Mouse (Mus musculus): ENCODE results near the gene Pde12. TPM values are rescaled to one million over a fixed set of nuclear protein-coding genes. Genes with fewer than 3 reads are reported as not detected.

Pde12 gene
- polyA plus RNA-seq, 1 experiment = 9.6 TPM

DNA sequence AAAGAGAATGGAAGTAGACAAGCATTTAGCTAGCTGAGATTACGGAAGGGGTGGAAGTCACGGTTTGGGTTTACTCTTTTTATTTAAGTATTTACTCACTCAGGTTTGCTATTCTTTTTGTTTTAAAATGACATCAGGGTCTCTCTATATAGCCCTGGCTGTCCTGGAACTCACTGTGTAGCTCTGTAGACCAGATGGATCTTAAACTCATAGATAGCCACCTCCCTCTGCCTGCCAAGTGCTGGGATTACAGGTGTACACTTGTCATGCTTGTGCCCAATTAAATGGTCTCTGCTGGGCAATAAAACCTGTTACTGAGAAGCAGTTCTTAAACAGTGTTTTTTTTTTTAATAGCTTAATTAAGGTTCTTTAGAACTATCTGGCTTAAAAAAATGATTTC is 29.7 kb downstream of the Pde12 start:
- TF ChIP-seq CTCF (IDR thresholded peaks at IDR 0.05; ENCODE audit: borderline replicate concordance, extremely low read depth, insufficient read depth, insufficient read length) (no peak; the same call in 1 of the 2 replicates), POLR2A (IDR thresholded peaks at IDR 0.05; ENCODE audit: borderline replicate concordance, extremely low read depth, insufficient read depth, insufficient read length, poor library complexity, severe bottlenecking) (no peak)
- peak; percentile 51 for DNase-seq (ENCODE audit: low read depth)

DNA sequence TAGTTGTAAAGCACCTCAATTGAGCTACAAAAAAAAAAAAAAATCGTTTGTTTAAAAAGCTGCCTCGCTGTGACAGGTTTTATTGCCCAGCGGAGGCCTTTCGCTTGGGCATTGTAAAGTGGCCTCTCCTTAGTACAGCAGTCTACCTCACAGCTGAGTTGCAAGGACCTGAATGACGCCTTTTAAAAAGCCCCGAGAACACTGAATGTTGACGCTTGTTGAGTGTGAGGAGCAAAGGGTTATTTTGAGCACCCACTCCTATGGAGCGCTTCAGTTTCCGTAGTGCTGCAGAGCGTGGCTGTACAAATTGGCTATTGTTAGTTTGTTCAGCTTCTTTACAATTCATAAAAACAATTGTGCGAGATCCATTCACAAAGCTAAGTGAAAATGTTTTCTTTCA is 30.4 kb downstream of the Pde12 start:
- peak; percentile 62 for DNase-seq (ENCODE audit: low read depth)
- TF ChIP-seq POLR2A (IDR thresholded peaks at IDR 0.05; ENCODE audit: borderline replicate concordance, extremely low read depth, insufficient read depth, insufficient read length, poor library complexity, severe bottlenecking) (no peak), CTCF (IDR thresholded peaks at IDR 0.05; ENCODE audit: borderline replicate concordance, extremely low read depth, insufficient read depth, insufficient read length) (no peak)

DNA sequence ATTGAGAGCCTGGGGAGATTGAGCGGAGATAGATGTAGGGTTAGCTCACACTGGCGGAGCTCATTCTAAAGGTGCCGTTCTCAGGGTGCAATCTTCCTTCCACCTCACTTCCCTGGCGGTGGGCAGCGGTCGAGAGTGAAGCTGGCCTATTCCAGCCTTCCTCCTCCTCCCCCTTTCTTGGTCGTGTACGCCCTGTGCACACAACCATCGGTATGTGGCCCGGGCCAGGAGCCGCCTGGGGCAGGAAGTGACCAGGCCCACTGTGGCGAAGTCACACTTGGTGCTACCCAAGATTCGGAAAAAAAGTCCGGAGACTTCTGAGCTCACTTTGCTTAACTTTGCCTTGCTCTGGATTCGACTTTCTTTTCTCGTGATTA is 31.0 kb downstream of the Pde12 start:
- DNase-seq (ENCODE audit: low read depth) = peak; percentile 57
- no peak for TF ChIP-seq POLR2A (IDR thresholded peaks at IDR 0.05; ENCODE audit: borderline replicate concordance, extremely low read depth, insufficient read depth, insufficient read length, poor library complexity, severe bottlenecking)
- no peak for TF ChIP-seq CTCF (IDR thresholded peaks at IDR 0.05; ENCODE audit: borderline replicate concordance, extremely low read depth, insufficient read depth, insufficient read length)

DNA sequence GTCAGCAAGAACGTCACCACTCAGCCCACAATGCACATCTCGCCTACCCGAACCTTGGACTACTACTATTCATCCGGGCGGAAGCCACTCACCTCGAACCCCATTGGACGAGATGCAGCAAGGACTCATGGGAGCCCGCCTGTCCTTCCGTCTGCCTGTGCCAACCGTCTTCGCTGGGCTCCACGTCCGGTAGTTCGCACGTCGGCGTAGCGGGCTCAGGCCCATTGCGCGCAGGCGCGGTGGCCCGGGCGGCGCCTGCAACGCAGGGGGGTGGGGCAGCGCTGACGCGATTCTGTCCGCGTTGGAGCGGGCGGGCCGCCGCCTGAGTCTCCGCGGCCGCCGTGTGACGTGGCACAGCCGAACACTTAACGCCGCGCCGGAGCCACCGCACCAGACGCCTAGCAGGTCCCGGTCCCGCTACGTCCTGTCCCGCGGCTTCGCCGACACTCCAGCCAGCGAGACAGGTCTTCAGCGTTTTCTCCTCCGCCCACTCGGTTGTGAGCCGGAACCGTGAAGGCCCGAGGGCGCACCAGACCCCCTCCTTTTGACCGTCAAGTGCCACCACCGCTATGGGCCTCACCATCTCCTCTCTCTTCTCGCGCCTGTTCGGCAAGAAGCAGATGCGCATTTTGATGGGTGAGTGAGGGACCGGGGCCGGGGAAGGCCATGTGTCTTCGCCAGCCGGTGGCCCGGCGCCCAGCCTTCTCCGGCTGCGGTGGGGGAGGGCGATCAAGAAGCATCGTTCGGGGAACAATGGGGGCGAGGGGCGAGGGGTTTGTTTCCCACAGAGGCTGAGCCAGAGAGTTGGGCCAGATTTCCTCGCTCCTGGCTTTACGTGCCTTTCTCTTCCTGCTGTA is 31.6 kb downstream of the Pde12 start, which contains the start of gene Arf4:
Gene Arf4 (plus strand): TSS at position 224 of the 857 bp plus-strand sequence.
- TF ChIP-seq POLR2A (IDR thresholded peaks at IDR 0.05; ENCODE audit: borderline replicate concordance, extremely low read depth, insufficient read depth, insufficient read length, poor library complexity, severe bottlenecking) (peak; percentile 92), CTCF (IDR thresholded peaks at IDR 0.05; ENCODE audit: borderline replicate concordance, extremely low read depth, insufficient read depth, insufficient read length) (no peak)

DNA sequence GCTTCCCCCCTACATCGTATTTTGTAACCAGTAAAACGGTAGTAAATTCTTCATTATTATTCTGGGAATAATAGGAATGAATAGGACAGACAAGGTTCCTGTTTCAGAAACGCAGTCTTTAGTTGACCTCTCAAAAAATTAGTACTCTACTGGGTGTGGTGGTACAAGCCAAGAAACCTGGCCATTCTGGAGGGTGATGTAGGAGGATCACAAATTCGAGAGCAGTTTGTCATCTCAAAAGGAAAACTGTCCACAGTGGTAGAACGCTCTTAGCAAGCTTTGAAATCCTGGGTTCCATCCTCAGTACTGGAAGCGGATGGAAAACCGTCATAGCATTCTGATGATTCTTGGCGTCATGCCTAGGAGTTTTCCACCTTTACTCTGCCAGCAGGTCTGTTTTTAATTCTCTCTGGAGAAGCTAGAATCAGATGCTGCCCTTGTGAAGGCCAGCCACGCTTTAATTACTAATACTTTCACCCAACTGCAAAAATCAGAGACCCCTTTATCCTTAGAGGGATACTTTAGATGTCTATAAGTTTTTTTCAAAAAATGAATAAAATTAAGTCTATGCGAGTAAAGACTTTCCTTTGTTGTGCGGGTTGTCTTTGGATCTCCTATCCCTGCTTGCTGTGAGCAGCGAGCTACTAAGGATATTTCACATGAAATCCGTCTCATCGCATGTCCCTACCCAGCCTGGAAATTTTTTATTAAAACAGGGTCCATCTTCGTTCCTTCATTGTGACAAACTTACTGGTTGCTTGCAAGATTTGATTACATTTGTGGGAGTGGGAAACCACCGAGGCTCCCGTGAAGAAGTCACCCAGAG is 32.4 kb downstream of the Pde12 start:
- peak; percentile 47 for DNase-seq (ENCODE audit: low read depth)
- TF ChIP-seq POLR2A (IDR thresholded peaks at IDR 0.05; ENCODE audit: borderline replicate concordance, extremely low read depth, insufficient read depth, insufficient read length, poor library complexity, severe bottlenecking) (no peak), CTCF (IDR thresholded peaks at IDR 0.05; ENCODE audit: borderline replicate concordance, extremely low read depth, insufficient read depth, insufficient read length) (no peak)

More for the DNA sequence above, 31.6 kb downstream of the Pde12 start, which contains the start of gene Arf4:
- peak; percentile 100 for DNase-seq (ENCODE audit: low read depth)

DNA sequence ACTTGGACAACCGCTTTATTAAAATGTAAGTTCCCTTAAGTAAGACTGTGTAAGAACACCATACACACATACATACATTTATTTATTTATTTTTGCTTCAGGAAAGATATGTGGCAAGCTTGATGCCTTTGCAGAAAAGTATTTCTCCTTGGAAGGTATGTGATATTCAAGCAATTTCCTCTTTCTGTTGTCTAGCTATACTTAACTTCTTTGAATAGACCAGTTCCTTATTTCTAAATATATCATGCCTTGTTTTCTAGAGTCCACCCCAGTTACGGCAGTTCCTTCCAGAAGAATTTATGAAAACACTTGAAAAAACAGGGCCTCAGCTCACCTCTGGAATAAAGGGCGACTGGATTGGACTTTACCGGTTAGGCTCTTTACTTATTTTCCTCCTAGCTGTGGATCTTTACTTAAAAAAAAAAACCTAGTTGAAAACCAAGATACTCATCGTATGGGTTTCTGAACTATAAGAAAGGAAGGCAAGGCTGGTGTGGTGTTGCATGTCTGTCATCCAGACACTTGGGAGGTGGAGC is 43.0 kb downstream of the Pde12 start:
- no peak for DNase-seq (ENCODE audit: low read depth)
- TF ChIP-seq CTCF (IDR thresholded peaks at IDR 0.05; ENCODE audit: borderline replicate concordance, extremely low read depth, insufficient read depth, insufficient read length) (no peak), POLR2A (IDR thresholded peaks at IDR 0.05; ENCODE audit: borderline replicate concordance, extremely low read depth, insufficient read depth, insufficient read length, poor library complexity, severe bottlenecking) (no peak)

DNA sequence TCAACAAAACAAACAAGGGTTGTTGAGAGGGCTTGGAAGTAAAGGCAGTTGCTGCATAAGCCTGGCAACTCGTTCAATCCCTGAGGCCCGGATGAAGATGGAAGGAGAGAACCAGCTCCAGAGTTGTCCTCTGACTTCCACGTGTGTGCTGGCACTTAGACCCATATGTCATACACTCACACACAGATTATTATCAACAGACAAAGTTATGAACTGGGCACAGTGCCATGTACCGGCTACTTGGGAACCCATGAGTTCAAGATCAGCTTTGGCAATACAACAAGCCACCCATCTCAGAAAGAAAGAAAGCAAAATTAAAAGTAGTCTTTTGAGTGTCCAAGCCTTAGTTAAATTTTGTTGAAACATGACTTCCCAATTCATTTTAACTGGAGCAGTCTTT is 44.4 kb downstream of the Pde12 start:
- no peak for TF ChIP-seq POLR2A (IDR thresholded peaks at IDR 0.05; ENCODE audit: borderline replicate concordance, extremely low read depth, insufficient read depth, insufficient read length, poor library complexity, severe bottlenecking)
- TF ChIP-seq CTCF (IDR thresholded peaks at IDR 0.05; ENCODE audit: borderline replicate concordance, extremely low read depth, insufficient read depth, insufficient read length) = no peak
- no peak for DNase-seq (ENCODE audit: low read depth)

DNA sequence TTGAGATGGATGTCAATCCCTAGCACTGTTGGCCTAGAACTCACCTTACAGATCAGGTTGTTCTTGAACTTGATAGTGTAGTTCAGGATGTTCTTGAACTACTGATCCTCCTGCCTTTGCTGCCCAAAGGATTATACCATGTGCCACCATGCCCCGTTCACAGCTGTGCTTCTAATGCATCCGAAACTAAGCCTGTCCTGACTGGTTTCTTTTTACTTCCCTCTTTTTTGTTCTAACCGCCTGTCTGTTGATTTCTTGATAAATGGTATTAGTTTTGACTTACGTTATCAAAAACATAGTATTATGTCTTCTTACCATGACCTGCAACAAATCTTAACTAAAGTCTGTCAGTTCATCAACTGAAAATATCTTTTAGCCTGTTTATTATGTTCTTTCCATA is 59.0 kb downstream of the Pde12 start:
- TF ChIP-seq CTCF (IDR thresholded peaks at IDR 0.05; ENCODE audit: borderline replicate concordance, extremely low read depth, insufficient read depth, insufficient read length) (no peak), POLR2A (IDR thresholded peaks at IDR 0.05; ENCODE audit: borderline replicate concordance, extremely low read depth, insufficient read depth, insufficient read length, poor library complexity, severe bottlenecking) (no peak)
- DNase-seq (ENCODE audit: low read depth) = no peak

Other genes starting within 250 kb of the Pde12 start
- gene Slmap, start 135.0 kb downstream of the Pde12 start, polyA plus RNA-seq (2012; rRNA removed) = 20.5 and 24.5 TPM in 2 replicates
- 17.6 and 18.6 TPM in 2 replicates for gene Dennd6a, start 96.0 kb downstream of the Pde12 start, polyA plus RNA-seq (2012; rRNA removed)
- gene Arf4, start 31.8 kb downstream of the Pde12 start, polyA plus RNA-seq (2012; rRNA removed) = 257 and 264 TPM in 2 replicates
- 0.04 and 0.15 TPM in 2 replicates for gene Dnah12, start 23.4 kb upstream of the Pde12 start, polyA plus RNA-seq (2012; rRNA removed)
- gene Asb14, start 224.7 kb upstream of the Pde12 start, polyA plus RNA-seq (2012; rRNA removed) = not detected in 2 replicates

All from brain, embryonic 14.5 days (tissue).